Mouse (Mus musculus) heart, postnatal 0 days (tissue): ENCODE measurements around the gene Fgd3.

Experiments used
- CTCF ChIP-seq: IDR thresholded peaks from 2 replicates; pipeline ENCODE4 v1.5.1; 2016; ENCODE audit warnings: antibody characterized with exemption, control low read depth, low read depth
- EP300 ChIP-seq: IDR thresholded peaks from 2 replicates; pipeline ENCODE4 v1.6.1; 2016; ENCODE audit warnings: antibody characterized with exemption, low read depth

GRCm38 (mm10) chr13:49237617-49238016 lies 82.5 kb downstream of the Fgd3 start:
- no peak for TF ChIP-seq CTCF
- TF ChIP-seq EP300 = no peak
